Mouse (Mus musculus) right cerebral cortex, adult 2 months (tissue): ENCODE results near the gene Ptprh.
A peak's percentile ranks its signal among the peaks of the same experiment; 100 is the strongest.

Source experiments
- DNase-seq, 2 experiments: peaks; one replicate each; pipeline ENCODE4 v3.0.0; 2021 to 2022; ENCODE audit warnings: low spot score in 2 of 2

Ptprh gene

GRCm38 (mm10) chr7:4523205-4524130 lies 80.4 kb downstream of the Ptprh start:
- DNase-seq = no peak

- DNase-seq = no peak
These were observed 81.5 kb downstream of the Ptprh start for GRCm38 (mm10) chr7:4522292-4522691.

GRCm38 (mm10) chr7:4521231-4522003 lies 82.4 kb downstream of the Ptprh start:
- no peak for DNase-seq

- no peak for DNase-seq
These were observed 85.4 kb downstream of the Ptprh start for GRCm38 (mm10) chr7:4518487-4518886.

- DNase-seq = no peak
These were observed 87.3 kb downstream of the Ptprh start, which contains the start of gene Tnnt1 for GRCm38 (mm10) chr7:4516332-4517050. Tnnt1 (minus strand) TSS chr7:4516382.

GRCm38 (mm10) chr7:4515853-4516252 lies 88.0 kb downstream of the Ptprh start:
- DNase-seq = no peak

- DNase-seq = no peak
These were observed 89.8 kb downstream of the Ptprh start for GRCm38 (mm10) chr7:4513829-4514712.

GRCm38 (mm10) chr7:4513236-4513635 lies 90.6 kb downstream of the Ptprh start:
- peak in 1 of 2 experiments; percentile 23 for DNase-seq

GRCm38 (mm10) chr7:4511489-4512224 lies 92.2 kb downstream of the Ptprh start:
- DNase-seq = no peak

GRCm38 (mm10) chr7:4509863-4510608 lies 93.8 kb downstream of the Ptprh start:
- DNase-seq = peak in 1 of 2 experiments; percentile 43

GRCm38 (mm10) chr7:4508739-4509116 lies 95.1 kb downstream of the Ptprh start:
- DNase-seq = no peak

- DNase-seq = peak; percentile 34 to 45
These were observed 95.6 kb downstream of the Ptprh start for GRCm38 (mm10) chr7:4508062-4508738.

- DNase-seq = no peak
These were observed 96.6 kb downstream of the Ptprh start for GRCm38 (mm10) chr7:4507220-4507619.

GRCm38 (mm10) chr7:4504646-4505435 lies 99.0 kb downstream of the Ptprh start:
- DNase-seq = no peak

- no peak for DNase-seq
These were observed 100.0 kb downstream of the Ptprh start for GRCm38 (mm10) chr7:4503858-4504257.

GRCm38 (mm10) chr7:4503100-4503499 lies 100.7 kb downstream of the Ptprh start:
- DNase-seq = no peak

- peak; percentile 69 to 72 for DNase-seq
These were observed 101.3 kb downstream of the Ptprh start for GRCm38 (mm10) chr7:4502421-4503090.
